Mouse (Mus musculus) 3T3-L1 (cell line): ENCODE measurements around the gene Gpr39.
A peak's percentile ranks its signal among the peaks of the same experiment; 100 is the strongest.

Experiments
- DNase-seq: peaks from one replicate; pipeline ENCODE4 v3.0.0-alpha.2; 2015; ENCODE audit warnings: low read depth, low spot score

Gpr39 gene

DNA sequence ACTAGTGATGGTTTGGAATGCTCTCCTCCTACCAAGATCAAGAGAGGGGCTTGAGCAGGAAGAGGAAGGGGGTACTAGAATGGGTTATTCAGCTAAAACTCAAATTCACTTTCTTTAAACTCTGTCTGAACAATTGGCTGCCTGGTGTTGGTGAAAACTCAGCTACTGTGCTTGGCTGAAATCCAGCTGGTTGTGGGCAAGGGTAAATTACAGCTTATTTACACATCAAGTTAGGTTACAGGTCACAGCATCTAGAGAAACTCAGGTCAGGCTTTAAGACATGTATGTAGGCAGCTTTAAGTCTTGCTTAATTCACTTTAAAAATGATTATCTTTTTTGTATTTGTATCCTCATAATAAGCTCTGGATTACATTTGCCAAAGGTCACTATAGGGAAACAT lies 16.7 kb downstream of the Gpr39 start:
- no peak for DNase-seq

- peak; percentile 34 for DNase-seq
Measured at GRCm38 (mm10) chr1:125694338-125694737, 17.5 kb downstream of the Gpr39 start.

- DNase-seq, result no peak
Measured at GRCm38 (mm10) chr1:125701101-125701590, 24.4 kb downstream of the Gpr39 start.

DNA sequence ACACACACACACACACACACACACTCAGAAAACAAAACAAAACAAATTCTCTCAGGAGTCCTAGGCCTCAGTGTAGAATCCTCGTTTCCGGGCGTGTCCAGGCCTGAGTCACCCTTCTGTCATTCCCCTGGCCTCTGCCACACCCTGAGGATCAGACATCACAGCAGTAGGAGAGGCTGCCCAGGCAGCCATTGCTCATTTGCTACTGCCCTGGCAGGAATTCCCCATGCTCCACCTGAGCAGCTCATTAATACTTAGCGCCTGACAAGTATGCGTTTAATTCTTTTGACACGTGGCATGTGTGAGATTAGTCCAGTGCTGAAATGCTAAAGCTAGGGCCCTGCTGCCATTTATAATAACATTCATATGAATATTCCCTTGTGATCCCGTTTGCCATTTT lies 25.0 kb downstream of the Gpr39 start:
- peak; percentile 92 for DNase-seq

DNA sequence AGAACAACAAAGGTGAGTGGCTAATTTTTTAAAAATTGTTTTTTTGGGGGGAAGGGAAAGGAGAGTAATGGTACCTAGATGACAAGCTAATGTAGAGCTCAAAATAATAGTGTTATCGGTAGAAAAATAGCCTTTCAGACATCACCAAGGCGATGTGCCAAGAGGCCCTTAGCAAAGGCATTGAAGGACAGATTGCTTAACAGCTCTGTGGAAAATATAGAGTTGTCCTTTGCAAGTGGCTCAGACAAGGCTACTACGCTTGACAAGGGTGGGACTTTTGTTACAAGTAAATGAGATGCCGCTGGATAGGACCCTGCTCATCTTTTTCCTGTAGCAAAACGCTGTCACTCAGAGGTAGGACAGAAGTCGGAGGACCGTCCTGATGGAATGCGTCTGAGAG lies 25.5 kb downstream of the Gpr39 start:
- DNase-seq, result peak; percentile 18

GRCm38 (mm10) chr1:125705412-125705811 lies 28.6 kb downstream of the Gpr39 start:
- DNase-seq, result no peak

DNA sequence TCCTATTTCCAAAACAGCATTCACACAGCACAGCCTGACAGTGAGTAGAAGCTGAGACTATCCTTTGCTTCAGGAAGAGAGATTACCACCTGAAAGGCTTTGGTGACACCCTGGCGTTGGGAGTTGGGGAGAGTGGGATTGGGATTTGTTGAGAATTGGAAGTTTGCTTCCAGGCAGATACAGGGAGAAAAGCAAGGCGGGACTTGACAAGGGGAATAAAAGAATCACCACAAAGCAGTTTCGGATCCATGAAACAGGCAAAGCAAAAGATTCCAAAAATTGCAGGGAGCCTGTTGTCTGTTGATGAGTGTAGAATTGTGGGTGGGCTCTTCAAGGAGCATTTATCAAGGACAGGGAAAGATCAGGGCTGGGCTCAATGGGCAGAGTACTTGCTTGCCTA lies 38.5 kb downstream of the Gpr39 start:
- no peak for DNase-seq

DNA sequence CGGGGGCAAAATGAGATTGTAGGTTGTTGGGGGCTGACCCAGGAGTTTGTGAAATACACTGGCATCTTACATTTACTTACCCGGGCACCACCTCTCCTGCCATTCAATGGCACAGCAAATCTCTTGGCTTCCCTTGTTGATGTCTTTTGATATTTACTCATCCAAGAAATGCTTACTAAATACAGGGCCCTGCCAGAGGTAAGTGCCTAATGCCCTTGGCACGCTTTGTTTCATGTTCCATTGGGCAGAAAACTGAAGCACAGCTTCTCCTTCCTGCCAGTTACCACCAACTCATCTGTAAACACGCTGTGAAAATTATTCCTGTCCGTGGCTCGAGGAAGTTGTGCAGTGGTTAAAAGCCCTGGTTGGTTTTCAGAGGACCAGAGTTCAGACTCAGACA lies 39.4 kb downstream of the Gpr39 start:
- DNase-seq, result no peak

GRCm38 (mm10) chr1:125717906-125718305 lies 41.1 kb downstream of the Gpr39 start:
- DNase-seq, result no peak

DNA sequence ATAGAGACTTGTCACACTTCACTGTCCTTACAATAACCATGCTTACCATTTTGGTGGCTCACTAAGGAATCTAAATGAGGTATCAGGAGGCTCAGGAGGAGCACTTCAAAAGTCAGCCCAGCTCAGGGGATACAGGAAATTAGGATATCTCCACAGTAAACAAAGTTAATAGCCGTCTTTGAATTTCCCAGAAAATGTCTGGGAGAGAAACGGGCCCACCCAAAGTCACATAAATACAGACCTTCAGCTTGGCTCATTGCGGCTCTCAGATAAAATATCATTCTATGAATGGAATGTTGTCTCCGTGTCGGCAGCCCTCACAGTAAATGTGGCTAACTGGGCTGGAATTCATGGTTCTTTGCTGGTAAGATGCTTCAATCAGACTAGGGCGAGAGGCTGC lies 42.3 kb downstream of the Gpr39 start:
- DNase-seq, result no peak

DNA sequence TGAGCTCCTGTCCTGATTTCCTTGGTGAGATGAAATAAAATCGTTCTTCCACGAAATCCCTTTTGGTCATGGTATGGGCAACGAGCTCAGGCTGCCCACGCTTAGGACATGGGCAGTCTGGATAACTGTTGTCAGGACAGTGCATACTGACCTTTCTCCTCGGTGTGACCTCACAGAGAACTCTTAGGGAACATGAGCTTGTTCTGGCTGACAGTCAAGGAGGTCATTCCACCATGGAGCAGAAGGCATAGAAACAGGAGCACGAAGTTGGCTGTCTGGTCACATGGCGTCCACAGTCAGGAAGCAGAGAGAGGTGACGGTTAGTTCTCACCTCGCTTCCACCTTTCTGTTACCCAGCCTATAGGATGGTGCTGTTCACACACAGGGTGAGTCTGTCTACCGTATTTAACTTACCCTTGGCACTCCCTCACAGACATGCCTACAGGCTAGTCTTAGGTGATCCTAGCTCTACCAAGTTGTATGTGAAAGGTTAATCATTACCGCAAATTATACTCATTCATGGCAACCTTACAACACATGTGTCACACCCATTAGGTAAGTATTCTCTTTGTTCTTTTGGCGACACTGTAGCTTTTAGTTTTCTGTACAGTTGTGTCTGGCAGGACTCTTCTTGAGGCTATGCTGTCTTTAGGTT lies 44.4 kb downstream of the Gpr39 start:
- no peak for DNase-seq

DNA sequence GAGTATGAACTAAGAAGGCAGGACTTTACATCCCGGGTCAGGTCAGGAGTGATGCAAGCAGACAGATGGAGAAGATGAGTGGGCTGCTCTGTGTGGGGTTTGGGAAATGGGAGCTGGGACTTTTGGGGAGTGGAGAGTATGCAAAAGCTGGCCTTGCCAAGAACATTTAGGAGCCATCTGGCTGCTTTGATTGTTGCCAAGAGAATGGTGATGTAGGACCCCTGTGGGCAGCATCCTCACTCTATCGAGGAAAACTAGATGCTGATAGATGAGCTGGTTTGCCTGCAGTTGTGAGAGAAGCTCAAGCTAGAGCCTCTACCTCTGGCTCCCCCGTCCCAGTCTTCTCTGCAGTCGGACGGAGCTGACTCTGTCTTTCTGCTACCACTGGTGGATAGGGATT lies 47.5 kb downstream of the Gpr39 start:
- DNase-seq, result no peak

- DNase-seq, result no peak
Measured at GRCm38 (mm10) chr1:125729025-125729565, 52.3 kb downstream of the Gpr39 start.

- DNase-seq, result no peak
Measured at GRCm38 (mm10) chr1:125729731-125730536, 53.1 kb downstream of the Gpr39 start.

DNA sequence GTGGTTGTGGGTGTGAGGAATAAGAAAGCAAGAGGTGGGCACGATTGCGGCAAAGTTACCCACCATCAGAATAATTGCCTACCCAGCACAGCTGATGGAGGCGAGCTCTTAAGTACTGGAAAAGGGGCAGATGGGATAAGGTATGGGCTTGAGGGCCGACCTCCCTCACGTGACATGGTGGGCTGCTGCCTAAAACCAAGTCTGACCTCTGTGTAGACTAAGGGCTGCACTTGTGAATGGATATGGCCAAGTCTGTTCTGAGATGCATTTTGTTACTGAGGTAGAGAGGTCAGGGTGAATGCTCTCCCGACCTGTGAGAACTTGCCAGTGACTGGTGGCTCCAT lies 53.7 kb downstream of the Gpr39 start:
- no peak for DNase-seq

- no peak for DNase-seq
Measured at GRCm38 (mm10) chr1:125731854-125732253, 55.1 kb downstream of the Gpr39 start.

GRCm38 (mm10) chr1:125744766-125745165 lies 68.0 kb downstream of the Gpr39 start:
- no peak for DNase-seq

DNA sequence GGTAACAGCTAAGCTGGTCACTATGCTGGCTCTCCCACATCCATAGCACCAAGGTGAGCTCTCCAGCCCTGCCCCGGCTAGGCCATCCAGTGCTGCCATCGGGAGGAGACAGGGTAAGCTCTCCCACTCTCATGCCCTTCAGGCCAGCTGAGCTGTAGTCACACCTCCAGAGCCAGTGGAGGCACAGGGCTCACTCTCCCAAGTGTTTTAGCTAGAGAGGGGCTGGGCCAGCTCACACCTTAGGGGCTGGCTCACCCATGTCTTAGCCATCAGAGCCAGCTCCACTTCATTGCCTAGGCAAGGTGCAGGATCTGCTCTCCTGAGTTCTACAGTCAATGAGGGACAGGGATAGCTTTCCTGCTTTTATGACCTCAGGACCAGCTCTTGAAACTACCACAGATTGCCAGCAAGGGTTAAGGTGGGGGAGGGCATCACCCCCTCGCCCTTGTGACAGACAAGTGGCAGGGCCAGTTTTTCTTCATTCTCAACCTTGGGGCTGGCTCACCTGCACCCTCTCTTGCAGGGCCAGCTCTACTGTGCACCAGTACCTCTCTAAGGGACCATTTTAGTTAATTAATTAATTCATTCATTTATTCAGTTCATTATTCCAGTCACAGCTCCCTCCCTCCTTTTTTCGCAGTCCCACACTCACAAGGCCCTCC lies 78.7 kb downstream of the Gpr39 start:
- DNase-seq, result no peak

DNA sequence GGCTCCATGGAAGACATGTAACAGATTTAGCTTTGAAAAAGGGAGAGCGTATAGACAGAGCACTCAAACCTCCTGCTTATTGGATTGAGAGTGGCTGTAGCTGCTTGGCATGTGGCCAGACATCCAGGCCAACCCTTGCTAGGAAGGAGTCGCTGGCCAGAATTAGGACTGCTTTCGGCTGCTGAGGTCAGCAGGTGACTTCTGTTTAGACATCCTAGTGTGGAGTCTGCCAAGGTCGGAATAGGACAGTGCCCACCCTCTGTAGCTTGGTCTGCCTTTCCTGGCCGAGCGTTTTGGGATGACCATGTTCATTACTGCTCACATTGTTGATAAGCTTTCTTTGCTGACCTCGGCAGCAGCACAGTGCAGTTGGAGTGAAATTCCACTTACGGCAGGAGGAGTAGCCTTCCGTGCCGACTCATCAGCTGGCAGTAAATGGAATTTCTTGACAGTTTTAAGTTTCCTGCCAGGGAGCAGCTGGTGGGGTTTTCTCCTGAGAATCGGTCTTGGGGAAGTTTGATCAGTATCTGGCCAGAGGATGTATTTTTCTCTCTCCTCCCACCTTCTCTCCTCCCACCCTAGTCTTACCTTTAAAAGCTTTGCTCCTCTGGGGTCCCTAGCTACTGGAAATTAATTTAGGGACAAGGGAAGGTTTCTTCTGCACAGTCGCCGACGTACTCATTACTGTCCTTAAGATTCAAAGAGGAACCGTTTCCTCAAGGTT lies 83.3 kb downstream of the Gpr39 start:
- DNase-seq, result peak; percentile 74

- no peak for DNase-seq
Measured at GRCm38 (mm10) chr1:125760696-125761025, 83.9 kb downstream of the Gpr39 start.

DNA sequence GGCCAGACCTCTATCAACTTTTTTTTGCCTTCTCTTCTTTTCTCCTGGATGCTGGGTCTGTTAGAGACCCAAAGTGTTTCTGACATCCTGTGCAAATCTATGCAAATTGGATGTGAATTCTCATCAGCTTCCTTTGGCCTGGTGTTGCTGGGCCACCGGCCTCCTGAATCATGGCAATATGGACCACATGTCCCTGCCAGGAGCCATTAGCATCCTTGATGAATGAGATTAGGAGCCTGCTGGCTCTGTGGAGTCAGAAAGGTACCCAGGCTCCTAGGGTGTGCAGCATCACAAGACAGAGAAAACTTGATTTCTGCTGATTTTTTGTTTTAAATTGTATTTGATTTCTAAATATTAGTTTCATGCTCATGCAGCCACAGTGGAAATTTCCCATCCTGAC lies 85.3 kb downstream of the Gpr39 start:
- DNase-seq, result no peak

DNA sequence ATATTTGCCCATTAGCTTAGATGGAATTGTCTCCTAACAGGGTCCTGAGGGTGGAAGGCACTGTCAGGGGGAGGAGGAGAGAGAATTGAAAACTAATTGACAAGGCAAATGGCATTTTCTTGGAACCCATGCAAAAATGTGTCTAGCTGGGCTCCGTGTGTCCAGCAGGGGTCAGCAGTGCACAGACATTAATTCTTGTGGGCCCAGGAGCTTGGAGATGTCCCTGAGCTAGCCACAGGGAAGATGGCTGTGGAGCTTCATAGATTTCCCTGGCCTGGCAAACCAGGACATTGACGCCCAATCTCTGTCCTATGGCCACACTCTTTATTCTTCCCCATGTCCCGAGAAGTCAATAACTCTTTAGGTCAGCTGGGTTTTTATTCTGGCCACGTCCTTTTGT lies 113.0 kb downstream of the Gpr39 start:
- DNase-seq, result peak; percentile 72
